Mouse (Mus musculus) c-Kit-positive CD71-positive TER-119-positive erythroid progenitor cells, embryonic 14.5 days (primary cell): ENCODE data around the gene Tlx2.

ENCODE experiments used
- DNase-seq: peaks from one replicate; pipeline ENCODE4 v3.0.0-alpha.2; 2013; ENCODE audit warnings: low spot score

Gene Tlx2

GRCm38 (mm10) chr6:83054871-83055431, 15.1 kb downstream of the Tlx2 start, which contains the start of gene Htra2:
Htra2 (minus strand) TSS chr6:83055273.
- DNase-seq = no peak

- DNase-seq = peak; percentile 97
Observed at GRCm38 (mm10) chr6:83054074-83054851, 15.8 kb downstream of the Tlx2 start, which contains the start of gene Aup1. Aup1 (plus strand) TSS chr6:83054521.

GRCm38 (mm10) chr6:83053136-83053960, 16.7 kb downstream of the Tlx2 start:
- no peak for DNase-seq

- no peak for DNase-seq
Observed at GRCm38 (mm10) chr6:83049367-83049766, 20.7 kb downstream of the Tlx2 start.

- DNase-seq = no peak
Observed at GRCm38 (mm10) chr6:83044742-83045141, 25.4 kb downstream of the Tlx2 start.

GRCm38 (mm10) chr6:83043993-83044392, 26.1 kb downstream of the Tlx2 start:
- no peak for DNase-seq

- DNase-seq = no peak
Observed at GRCm38 (mm10) chr6:83043561-83043960, 26.5 kb downstream of the Tlx2 start.

GRCm38 (mm10) chr6:83040601-83041000, 29.5 kb downstream of the Tlx2 start:
- DNase-seq = no peak

GRCm38 (mm10) chr6:83038496-83039012, 31.5 kb downstream of the Tlx2 start:
- DNase-seq = peak; percentile 89

GRCm38 (mm10) chr6:83037188-83037587, 32.9 kb downstream of the Tlx2 start:
- no peak for DNase-seq

- DNase-seq = no peak
Observed at GRCm38 (mm10) chr6:83034463-83035055, 35.5 kb downstream of the Tlx2 start.

- DNase-seq = peak; percentile 69
Observed at GRCm38 (mm10) chr6:83033249-83034185, 36.6 kb downstream of the Tlx2 start, which contains the start of the genes Dok1 and Loxl3. Dok1 (minus strand) TSS chr6:83033471. Loxl3 (plus strand) TSS chr6:83034173.

GRCm38 (mm10) chr6:83032769-83033191, 37.3 kb downstream of the Tlx2 start:
- no peak for DNase-seq

GRCm38 (mm10) chr6:83031921-83032590, 38.0 kb downstream of the Tlx2 start:
- DNase-seq = no peak

- DNase-seq = no peak
Observed at GRCm38 (mm10) chr6:83031111-83031510, 39.0 kb downstream of the Tlx2 start.

GRCm38 (mm10) chr6:83029777-83030176, 40.3 kb downstream of the Tlx2 start:
- DNase-seq = no peak

- no peak for DNase-seq
Observed at GRCm38 (mm10) chr6:83027706-83028105, 42.4 kb downstream of the Tlx2 start.

GRCm38 (mm10) chr6:83027293-83027692, 42.8 kb downstream of the Tlx2 start:
- no peak for DNase-seq

GRCm38 (mm10) chr6:83025221-83025620, 44.9 kb downstream of the Tlx2 start:
- DNase-seq = no peak

- DNase-seq = no peak
Observed at GRCm38 (mm10) chr6:83024421-83024820, 45.7 kb downstream of the Tlx2 start.
